Mouse (Mus musculus): ENCODE results near the gene Foxo1. TPM values are rescaled to one million over a fixed set of nuclear protein-coding genes. Genes with fewer than 3 reads are reported as not detected.

Gene Foxo1
- polyA plus RNA-seq, 1 experiment from 2014 or later = 1.1 TPM

- WGBS (ENCODE audit: insufficient replicate concordance) = 79% methylated on average over 2 of the region's 2 CpGs
- H3K36me3 ChIP-seq = no peaks in the 10 kb centered on the region
- DNase-seq (no peak), ATAC-seq (ENCODE audit: low read depth) (no peak)
- H3K27ac ChIP-seq = no peak overlapping the region
- H3K4me2 ChIP-seq = no peak overlapping the region
- H3K9ac ChIP-seq = no peak overlapping the region
- no peaks in the 10 kb centered on the region for H3K9me3 ChIP-seq (replicated peaks)
- H3K4me3 ChIP-seq (replicated peaks) = no peak overlapping the region
- peaks cover 16% of the 10 kb centered on the region for H3K4me1 ChIP-seq (replicated peaks)
- H3K27me3 ChIP-seq = no peaks in the 10 kb centered on the region
Observed at GRCm38 (mm10) chr3:52290811-52291210, 22.7 kb downstream of the Foxo1 start.

GRCm38 (mm10) chr3:52292498-52292897, 24.4 kb downstream of the Foxo1 start:
- Histone ChIP-seq H3K4me1 (replicated peaks) (peaks cover 29% of the 10 kb centered on the region), H3K4me2 (peak overlapping the region; percentile 15; the same call in 1 of the 2 replicates), H3K36me3 (no peaks in the 10 kb centered on the region), H3K9ac (no peak overlapping the region), H3K9me3 (replicated peaks) (no peaks in the 10 kb centered on the region), H3K27me3 (no peaks in the 10 kb centered on the region), H3K4me3 (replicated peaks) (no peak overlapping the region), H3K27ac (no peak overlapping the region)
- WGBS (ENCODE audit: insufficient replicate concordance) = 61% methylated on average over 7 of the region's 7 CpGs
- ATAC-seq (ENCODE audit: low read depth) = no peak
- no peak for DNase-seq

GRCm38 (mm10) chr3:52293946-52294345, 25.8 kb downstream of the Foxo1 start:
- ATAC-seq (ENCODE audit: low read depth) = no peak
- no peak for DNase-seq
- 57% methylated on average over 5 of the region's 5 CpGs for WGBS (ENCODE audit: insufficient replicate concordance)
- peaks cover 44% of the 10 kb centered on the region for H3K4me1 ChIP-seq (replicated peaks)
- no peak overlapping the region for H3K4me3 ChIP-seq (replicated peaks)
- no peaks in the 10 kb centered on the region for H3K36me3 ChIP-seq
- no peak overlapping the region for H3K4me2 ChIP-seq
- H3K9ac ChIP-seq = no peak overlapping the region
- H3K9me3 ChIP-seq (replicated peaks) = no peaks in the 10 kb centered on the region
- no peaks in the 10 kb centered on the region for H3K27me3 ChIP-seq
- no peak overlapping the region for H3K27ac ChIP-seq

- H3K4me1 ChIP-seq (replicated peaks) = peaks cover 60% of the 10 kb centered on the region
Observed at GRCm38 (mm10) chr3:52295688-52296087, 27.6 kb downstream of the Foxo1 start.

GRCm38 (mm10) chr3:52296224-52296760, 28.2 kb downstream of the Foxo1 start:
- no peaks in the 10 kb centered on the region for H3K27me3 ChIP-seq
- H3K9ac ChIP-seq = no peak overlapping the region
- 42% methylated on average over 7 of the region's 7 CpGs for WGBS (ENCODE audit: insufficient replicate concordance)
- H3K36me3 ChIP-seq = no peaks in the 10 kb centered on the region
- no peak overlapping the region for H3K4me3 ChIP-seq (replicated peaks)
- no peak overlapping the region for H3K27ac ChIP-seq
- no peak for ATAC-seq (ENCODE audit: low read depth)
- peaks cover 60% of the 10 kb centered on the region for H3K4me1 ChIP-seq (replicated peaks)
- no peaks in the 10 kb centered on the region for H3K9me3 ChIP-seq (replicated peaks)
- no peak overlapping the region for H3K4me2 ChIP-seq
- DNase-seq = no peak

More at GRCm38 (mm10) chr3:52295688-52296087, 27.6 kb downstream of the Foxo1 start:
- H3K27ac ChIP-seq = no peak overlapping the region
- no peak overlapping the region for H3K9ac ChIP-seq
- 58% methylated on average over 1 of the region's 1 CpGs for WGBS (ENCODE audit: insufficient replicate concordance)
- H3K36me3 ChIP-seq = no peaks in the 10 kb centered on the region
- H3K27me3 ChIP-seq = no peaks in the 10 kb centered on the region
- DNase-seq (no peak), ATAC-seq (ENCODE audit: low read depth) (no peak)
- no peak overlapping the region for H3K4me3 ChIP-seq (replicated peaks)
- no peaks in the 10 kb centered on the region for H3K9me3 ChIP-seq (replicated peaks)
- no peak overlapping the region for H3K4me2 ChIP-seq

- no peaks in the 10 kb centered on the region for H3K9me3 ChIP-seq (replicated peaks)
- no peaks in the 10 kb centered on the region for H3K36me3 ChIP-seq
- no peak overlapping the region for H3K4me2 ChIP-seq
- H3K27ac ChIP-seq = no peak overlapping the region
- DNase-seq = no peak
- no peak for ATAC-seq (ENCODE audit: low read depth)
- H3K4me3 ChIP-seq (replicated peaks) = no peak overlapping the region
- 52% methylated on average over 15 of the region's 15 CpGs for WGBS (ENCODE audit: insufficient replicate concordance)
- H3K9ac ChIP-seq = no peak overlapping the region
- no peaks in the 10 kb centered on the region for H3K27me3 ChIP-seq
- H3K4me1 ChIP-seq (replicated peaks) = peaks cover 62% of the 10 kb centered on the region
Observed at GRCm38 (mm10) chr3:52297291-52298018, 29.3 kb downstream of the Foxo1 start.

GRCm38 (mm10) chr3:52298683-52299082, 30.5 kb downstream of the Foxo1 start:
- H3K4me1 ChIP-seq (replicated peaks) = peaks cover 54% of the 10 kb centered on the region
- ATAC-seq (ENCODE audit: low read depth) = no peak

GRCm38 (mm10) chr3:52299376-52299775, 31.2 kb downstream of the Foxo1 start:
- no peak overlapping the region for H3K27ac ChIP-seq
- no peak overlapping the region for H3K4me2 ChIP-seq
- ATAC-seq (ENCODE audit: low read depth) (peak; percentile 31; the same call in 1 of the 2 replicates), DNase-seq (peak; percentile 7)
- H3K4me3 ChIP-seq (replicated peaks) = no peak overlapping the region
- no peaks in the 10 kb centered on the region for H3K27me3 ChIP-seq
- H3K9me3 ChIP-seq (replicated peaks) = no peaks in the 10 kb centered on the region
- H3K4me1 ChIP-seq (replicated peaks) = peaks cover 48% of the 10 kb centered on the region
- no peak overlapping the region for H3K9ac ChIP-seq
- no peaks in the 10 kb centered on the region for H3K36me3 ChIP-seq
- 22% methylated on average over 2 of the region's 2 CpGs for WGBS (ENCODE audit: insufficient replicate concordance)

More at GRCm38 (mm10) chr3:52298683-52299082, 30.5 kb downstream of the Foxo1 start:
- H3K9me3 ChIP-seq (replicated peaks) = no peaks in the 10 kb centered on the region
- H3K27ac ChIP-seq = no peak overlapping the region
- DNase-seq = no peak
- no peak overlapping the region for H3K4me2 ChIP-seq
- 47% methylated on average over 4 of the region's 4 CpGs for WGBS (ENCODE audit: insufficient replicate concordance)
- H3K36me3 ChIP-seq = no peaks in the 10 kb centered on the region
- H3K9ac ChIP-seq = no peak overlapping the region
- H3K4me3 ChIP-seq (replicated peaks) = no peak overlapping the region
- no peaks in the 10 kb centered on the region for H3K27me3 ChIP-seq

- Histone ChIP-seq H3K4me3 (replicated peaks) (no peak overlapping the region), H3K9me3 (replicated peaks) (no peaks in the 10 kb centered on the region), H3K36me3 (no peaks in the 10 kb centered on the region), H3K4me2 (no peak overlapping the region), H3K9ac (no peak overlapping the region), H3K27me3 (no peaks in the 10 kb centered on the region), H3K27ac (no peak overlapping the region), H3K4me1 (replicated peaks) (peaks cover 47% of the 10 kb centered on the region)
- DNase-seq (no peak), ATAC-seq (ENCODE audit: low read depth) (no peak)
- 60% methylated on average over 6 of the region's 6 CpGs for WGBS (ENCODE audit: insufficient replicate concordance)
Observed at GRCm38 (mm10) chr3:52300517-52300916, 32.4 kb downstream of the Foxo1 start.

- 70% methylated on average over 5 of the region's 5 CpGs for WGBS (ENCODE audit: insufficient replicate concordance)
- Histone ChIP-seq H3K27me3 (no peaks in the 10 kb centered on the region), H3K36me3 (no peaks in the 10 kb centered on the region), H3K4me3 (replicated peaks) (no peak overlapping the region), H3K4me1 (replicated peaks) (peaks cover 26% of the 10 kb centered on the region), H3K9ac (no peak overlapping the region), H3K4me2 (no peak overlapping the region), H3K9me3 (replicated peaks) (no peaks in the 10 kb centered on the region), H3K27ac (no peak overlapping the region)
- no peak for DNase-seq
- no peak for ATAC-seq (ENCODE audit: low read depth)
Observed at GRCm38 (mm10) chr3:52303301-52303700, 35.2 kb downstream of the Foxo1 start.

DNA sequence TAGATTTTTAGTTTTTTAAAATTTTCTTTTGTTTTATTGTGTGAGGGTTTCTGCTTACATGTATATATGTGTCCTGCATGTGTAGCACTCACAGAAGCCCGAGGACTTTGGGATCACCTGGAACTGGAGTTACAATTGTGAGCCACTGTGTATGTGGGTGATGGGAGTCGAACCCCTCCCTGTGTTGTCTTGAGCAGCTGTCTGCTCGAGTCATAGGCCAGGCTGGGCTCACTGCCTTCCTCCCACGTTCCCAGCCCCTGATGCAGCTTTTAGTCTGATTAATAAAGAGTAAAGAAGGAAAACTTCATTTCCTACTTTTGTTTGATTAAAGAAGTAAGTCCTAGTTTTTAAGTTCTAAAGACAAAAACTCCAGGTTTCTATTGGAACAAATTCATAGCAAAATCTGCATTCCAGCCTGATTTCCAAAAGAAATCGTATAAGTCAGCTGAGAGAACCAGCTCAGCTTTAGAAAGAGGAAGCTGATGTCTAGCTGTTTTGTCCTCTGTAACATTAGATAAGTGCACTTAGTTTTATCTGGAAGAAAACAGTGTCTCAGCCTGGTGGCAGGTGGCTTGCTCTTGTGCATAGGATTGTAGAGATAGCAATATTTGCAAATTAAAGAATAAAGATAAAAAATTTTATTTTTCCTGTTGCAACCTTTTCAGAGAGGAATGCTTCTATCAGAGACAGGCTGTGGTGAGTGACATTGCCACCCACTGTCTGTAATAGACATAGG, 40.6 kb downstream of the Foxo1 start:
- H3K4me1 ChIP-seq (replicated peaks) = peaks cover 10% of the 10 kb centered on the region
- WGBS (ENCODE audit: insufficient replicate concordance) = 15% methylated on average over 5 of the region's 5 CpGs
- H3K4me2 ChIP-seq = no peak overlapping the region
- no peak overlapping the region for H3K27ac ChIP-seq
- H3K36me3 ChIP-seq = no peaks in the 10 kb centered on the region
- no peak overlapping the region for H3K4me3 ChIP-seq (replicated peaks)
- ATAC-seq (ENCODE audit: low read depth) (peak; percentile 23; the same call in 1 of the 2 replicates), DNase-seq (no peak)
- H3K27me3 ChIP-seq = no peaks in the 10 kb centered on the region
- no peaks in the 10 kb centered on the region for H3K9me3 ChIP-seq (replicated peaks)
- no peak overlapping the region for H3K9ac ChIP-seq

Measured in liver, embryonic 13.5 days (tissue).